Mouse (Mus musculus): ENCODE measurements around the gene Trpt1.

Gene Trpt1

DNA sequence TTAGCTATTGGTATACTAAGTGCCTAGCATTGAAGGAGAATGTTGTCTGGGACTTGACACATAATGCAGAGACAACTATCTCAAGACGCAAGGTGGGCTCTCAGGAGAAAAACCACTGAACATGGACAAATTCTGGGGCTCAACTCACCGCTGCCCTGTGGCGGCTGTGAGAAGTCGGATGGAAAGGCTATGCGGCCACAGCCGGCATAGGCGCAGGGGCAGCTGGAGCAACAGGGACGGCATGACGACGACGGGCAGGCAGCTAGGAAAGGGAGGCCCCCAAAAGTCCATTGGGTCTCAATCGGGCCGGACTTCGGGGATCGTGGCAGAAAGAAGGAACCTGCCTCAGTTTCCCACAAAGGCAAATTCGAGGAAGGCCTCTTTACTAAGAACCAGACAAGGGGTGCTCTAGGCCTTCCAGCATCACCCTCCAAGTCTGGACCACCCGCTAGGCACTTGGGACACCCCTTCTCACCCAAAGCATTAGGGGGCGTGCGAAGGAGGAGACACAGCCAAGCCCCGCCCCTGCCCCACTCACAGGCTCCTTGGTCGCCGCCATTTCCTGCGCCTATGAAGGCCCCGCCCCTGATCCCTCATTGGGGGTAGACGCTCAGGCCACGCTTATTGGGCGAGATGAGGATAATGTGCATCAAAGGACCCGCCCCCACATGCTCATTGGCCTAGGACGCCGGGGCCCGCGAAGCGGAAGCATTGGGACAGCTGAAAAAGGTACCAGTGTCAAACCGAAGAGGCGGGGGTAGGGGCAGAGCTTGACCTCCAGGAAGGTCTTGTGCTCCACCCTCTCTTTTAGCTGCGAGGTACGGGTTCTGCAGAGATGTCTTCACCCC lies 3.7 kb upstream of the Trpt1 start, which contains the start of gene Dnajc4:
TSS of gene Dnajc4 (minus strand) at position 562 of the 848 bp plus-strand sequence.
- peak; percentile 96 for DNase-seq (ENCODE audit: low read depth, low spot score)

- no peak for DNase-seq (ENCODE audit: low read depth, low spot score)
Observed at GRCm38 (mm10) chr19:6993011-6993770, 2.7 kb upstream of the Trpt1 start.

GRCm38 (mm10) chr19:6994002-6994401 lies 1.9 kb upstream of the Trpt1 start:
- no peak for DNase-seq (ENCODE audit: low read depth, low spot score)

DNA sequence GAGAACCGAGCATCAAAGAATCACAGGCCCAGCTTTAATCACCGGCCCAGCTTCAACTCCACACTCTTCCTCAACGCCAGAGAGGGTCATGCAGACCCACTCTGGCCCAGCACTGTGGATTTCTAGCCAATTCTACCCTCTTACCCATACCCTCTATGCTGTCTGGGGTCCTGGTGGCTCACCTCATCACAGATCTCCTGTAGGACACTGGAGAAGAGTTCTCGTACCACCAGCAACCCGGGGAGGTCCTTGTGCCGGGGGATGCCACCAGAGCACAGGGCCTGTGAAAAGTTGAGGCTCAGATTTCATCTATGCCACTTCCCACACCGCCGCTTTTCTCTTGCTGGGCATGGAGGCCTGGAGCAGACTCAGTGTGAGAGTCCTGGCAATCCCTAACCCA lies 1.4 kb upstream of the Trpt1 start:
- no peak for DNase-seq (ENCODE audit: low read depth, low spot score)

DNA sequence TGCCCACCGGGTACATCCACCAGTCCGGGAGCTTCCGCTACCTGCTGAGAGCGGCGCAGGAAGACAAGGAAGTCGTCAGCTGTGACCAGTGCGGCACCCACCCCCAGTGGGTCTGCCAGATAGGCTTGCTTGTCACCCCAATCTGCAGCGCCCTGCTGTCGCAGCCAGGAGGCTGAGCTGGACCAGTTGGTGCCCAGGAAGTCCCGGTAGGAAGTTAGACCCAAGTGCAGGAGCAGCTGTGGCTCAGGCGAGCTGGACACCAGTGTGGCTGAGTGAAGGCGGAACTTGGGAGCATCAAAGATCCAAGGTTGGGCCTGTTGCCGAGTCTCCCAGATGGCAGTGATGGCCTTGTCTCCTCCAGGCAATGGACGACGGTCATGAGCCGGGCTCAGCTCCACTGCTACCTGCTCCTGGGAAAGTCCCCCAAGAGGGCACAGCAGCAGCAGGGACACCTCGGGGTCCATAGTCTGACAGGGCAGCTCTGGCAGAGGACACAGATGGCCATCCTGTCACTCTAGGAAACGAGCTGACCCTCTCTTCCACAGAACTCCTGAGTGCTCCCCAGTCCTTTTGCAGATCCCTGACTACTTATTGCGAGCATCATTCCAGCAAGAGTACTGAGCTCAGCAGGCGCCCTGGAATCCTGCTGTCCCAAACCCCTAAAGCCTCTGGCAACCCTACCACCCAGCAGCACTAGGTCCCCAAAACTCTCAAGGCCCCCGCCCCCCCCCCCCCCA lies 508 bp upstream of the Trpt1 start:
- DNase-seq (ENCODE audit: low read depth, low spot score) = no peak

DNA sequence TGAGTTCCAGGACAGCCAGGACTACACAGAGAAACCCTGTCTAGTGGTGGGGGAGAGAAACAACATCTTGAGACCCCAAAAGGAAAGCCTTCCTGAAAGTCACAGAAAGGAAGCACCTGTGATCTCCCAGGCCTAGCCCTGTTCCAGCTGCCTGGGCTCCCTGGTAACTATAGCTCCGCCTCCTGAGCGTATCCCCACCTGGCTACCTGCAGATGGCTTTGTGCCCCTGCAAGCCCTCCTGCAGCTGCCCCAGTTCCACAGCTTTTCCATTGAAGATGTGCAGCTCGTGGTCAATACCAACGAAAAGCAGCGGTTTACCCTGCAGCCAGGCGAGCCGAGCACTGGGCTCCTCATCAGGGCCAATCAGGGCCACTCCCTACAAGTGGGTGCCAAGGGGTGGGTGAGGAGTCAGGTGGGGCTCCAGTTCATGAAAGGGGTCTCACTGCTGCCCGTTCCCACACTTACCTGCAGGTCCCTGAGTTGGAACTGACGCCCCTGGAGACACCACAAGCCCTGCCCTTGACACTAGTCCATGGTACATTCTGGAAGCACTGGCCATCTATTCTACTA lies 1.9 kb downstream of the Trpt1 start:
- DNase-seq (ENCODE audit: low read depth, low spot score) = no peak

DNA sequence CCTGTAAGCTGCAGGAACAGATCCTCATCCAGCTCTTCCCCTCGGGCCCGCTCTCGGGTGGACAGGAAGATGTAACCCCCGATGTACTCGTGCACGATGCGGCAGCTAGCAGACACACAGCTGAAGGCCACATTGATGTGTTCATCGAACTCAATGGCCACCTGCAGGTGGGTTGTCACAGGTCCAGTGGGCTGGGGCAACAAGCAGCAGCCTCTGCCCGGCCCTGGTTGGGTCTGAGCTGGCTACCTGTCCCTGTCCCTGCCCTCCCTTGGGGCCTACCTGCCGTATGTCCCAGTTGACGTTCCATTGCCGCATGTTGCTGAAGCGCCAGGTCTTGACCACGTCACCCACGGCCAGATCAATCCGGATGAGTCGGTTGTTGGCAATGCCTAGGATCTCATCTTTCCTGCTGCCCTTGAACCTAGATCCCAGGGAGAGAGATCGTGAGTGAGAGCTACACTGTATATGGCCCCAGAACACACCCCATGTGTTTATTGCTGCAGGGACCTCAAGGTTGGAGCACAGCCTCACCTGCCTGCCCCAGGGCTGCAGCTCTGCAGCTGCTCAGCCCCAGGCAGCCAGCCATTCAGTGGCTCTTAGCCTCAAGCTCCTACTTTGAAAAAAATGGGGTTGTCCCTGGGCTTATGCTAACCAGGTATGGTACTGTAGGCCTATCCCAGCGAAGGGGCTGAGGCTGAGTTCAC lies 3.6 kb downstream of the Trpt1 start:
- DNase-seq (ENCODE audit: low read depth, low spot score) = no peak

- DNase-seq (ENCODE audit: low read depth, low spot score) = no peak
Observed at GRCm38 (mm10) chr19:7006892-7007593, 11.1 kb downstream of the Trpt1 start.

DNA sequence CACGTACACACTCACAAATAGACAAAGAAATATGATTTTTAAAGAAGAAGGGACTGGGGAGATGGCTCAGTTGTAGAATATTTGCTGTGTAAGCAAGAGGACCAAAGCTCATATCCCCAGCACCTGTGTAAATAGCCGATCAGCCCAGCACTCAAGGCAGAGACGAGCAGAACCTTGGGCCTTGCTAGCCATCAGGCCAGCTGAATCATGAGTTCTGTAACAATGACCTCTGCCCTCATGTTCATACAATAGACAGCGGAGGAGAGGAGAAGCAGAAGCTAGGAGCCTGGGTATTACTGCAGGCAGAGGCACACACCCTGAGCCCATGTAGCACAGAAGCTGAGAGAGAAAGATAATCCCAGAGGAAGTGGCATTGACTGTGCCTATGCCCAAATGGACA lies 16.5 kb downstream of the Trpt1 start:
- no peak for DNase-seq (ENCODE audit: low read depth, low spot score)

DNA sequence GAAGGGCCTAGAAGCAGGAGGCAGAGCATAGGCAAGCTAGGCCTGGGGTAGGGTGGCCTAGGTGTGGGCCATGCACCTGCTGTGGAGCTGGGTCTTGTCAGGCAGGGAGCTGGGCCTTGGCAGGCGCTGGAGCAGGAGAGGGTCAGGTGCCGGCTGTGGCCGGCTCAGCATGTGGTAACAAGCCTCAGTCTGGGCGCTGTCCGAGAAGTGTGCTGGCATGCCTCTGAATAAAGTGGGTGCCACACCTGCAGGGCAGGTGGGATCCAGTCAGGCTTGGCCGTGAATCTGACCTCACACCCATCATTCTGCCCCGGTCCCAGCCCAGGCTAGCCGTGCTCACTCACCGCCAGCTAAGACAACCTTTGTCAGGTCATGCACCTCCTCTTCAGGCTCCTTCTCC lies 18.1 kb downstream of the Trpt1 start:
- DNase-seq (ENCODE audit: low read depth, low spot score) = no peak

DNA sequence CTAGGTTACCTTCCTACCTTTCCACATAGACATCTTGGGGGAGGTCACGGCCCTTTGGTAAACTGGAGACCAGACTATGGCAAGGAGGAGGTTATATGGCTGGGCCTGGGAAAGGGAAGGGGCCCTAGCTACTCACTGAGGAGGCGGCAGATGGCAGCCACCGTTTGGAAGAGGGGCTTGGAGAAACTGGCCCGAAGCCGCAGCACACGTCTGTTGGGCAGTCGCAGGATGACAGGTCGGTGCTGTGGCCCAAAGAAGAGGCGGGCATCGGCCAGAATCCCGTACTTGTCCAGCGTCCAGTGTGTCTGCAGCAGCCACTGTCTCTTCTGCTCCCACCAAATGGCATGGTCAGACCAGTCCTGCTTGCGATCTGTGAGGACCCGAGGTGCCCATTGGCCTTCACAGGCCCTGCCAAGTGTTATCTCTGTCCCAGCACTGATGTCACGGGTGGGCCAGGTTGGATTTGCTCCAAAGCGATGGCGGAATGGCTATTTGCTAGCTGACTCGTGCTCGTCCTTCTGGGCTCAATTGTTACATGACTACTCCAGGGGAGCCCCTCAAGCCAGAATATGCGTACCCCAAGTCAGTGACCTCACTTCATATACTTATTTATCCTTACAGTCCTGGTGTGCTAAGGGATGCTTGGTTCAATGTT lies 18.7 kb downstream of the Trpt1 start:
- no peak for DNase-seq (ENCODE audit: low read depth, low spot score)

- DNase-seq (ENCODE audit: low read depth, low spot score) = peak; percentile 61
Observed at GRCm38 (mm10) chr19:7017541-7018457, 21.9 kb downstream of the Trpt1 start.

GRCm38 (mm10) chr19:7018546-7018945 lies 22.6 kb downstream of the Trpt1 start:
- DNase-seq (ENCODE audit: low read depth, low spot score) = no peak

DNA sequence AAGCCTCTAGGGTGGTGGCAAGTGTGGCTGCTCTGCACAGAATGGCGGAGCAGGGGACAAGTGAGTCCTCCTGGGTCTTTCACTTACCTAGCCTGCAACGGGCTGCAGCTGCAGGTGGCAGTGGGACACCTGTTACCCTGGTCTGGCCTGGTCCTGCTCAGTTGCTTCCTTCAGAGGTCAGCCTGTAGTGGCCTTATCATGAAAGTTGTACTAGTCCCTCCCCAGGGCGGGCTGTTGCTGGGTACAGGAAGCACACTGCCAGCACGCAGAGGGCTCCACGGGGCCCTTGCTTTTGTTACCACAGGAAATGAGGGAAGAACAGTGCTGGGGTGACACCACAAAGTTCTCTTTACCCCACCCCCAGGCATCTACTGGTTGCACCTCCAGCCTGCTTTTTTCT lies 23.3 kb downstream of the Trpt1 start, which contains the start of gene Fermt3:
TSS of gene Fermt3 (minus strand) at position 279 of the 400 bp plus-strand sequence.
- peak; percentile 55 for DNase-seq (ENCODE audit: low read depth, low spot score)

DNA sequence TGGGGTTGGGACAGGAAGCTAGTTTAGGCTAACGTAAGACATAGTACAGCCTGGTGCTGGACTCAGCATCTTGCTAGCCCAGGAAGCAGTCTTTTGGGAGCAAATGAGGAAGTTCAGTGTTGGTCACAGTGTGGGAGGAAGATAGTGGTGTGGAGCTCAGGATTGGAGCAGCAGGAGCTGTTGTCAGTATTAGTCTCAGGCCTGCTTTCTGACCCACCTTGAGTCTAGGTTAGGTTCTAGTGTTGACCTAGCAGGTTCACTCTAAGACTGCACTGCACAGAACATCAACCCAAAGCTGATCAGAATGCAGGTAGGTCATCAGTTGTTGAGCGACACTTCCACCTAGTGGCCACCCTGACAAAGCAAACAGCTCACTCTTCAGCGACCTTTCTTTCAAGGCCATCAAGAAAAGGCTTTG lies 24.3 kb downstream of the Trpt1 start:
- DNase-seq (ENCODE audit: low read depth, low spot score) = peak; percentile 44

DNA sequence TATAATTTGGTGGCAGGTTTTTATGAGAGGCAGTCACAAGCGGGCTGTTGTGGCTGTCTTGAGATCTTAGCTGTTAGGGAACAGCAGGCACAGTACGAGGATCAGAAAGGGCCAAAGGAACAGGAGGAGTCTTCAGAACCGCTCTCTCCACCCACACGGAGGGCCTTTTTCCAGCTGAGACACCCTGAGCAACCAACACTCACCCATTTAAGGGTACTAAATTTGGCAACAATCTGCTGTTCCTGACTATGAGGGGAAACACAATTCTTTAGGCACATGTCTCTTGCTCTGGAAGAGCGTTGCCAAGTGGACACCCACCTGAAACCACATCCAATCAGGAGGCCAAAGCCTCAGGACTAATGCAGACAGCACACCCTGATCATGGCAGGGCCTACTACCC lies 33.6 kb downstream of the Trpt1 start:
- DNase-seq (ENCODE audit: low read depth, low spot score) = no peak

- no peak for DNase-seq (ENCODE audit: low read depth, low spot score)
Observed at GRCm38 (mm10) chr19:7034006-7034405, 38.1 kb downstream of the Trpt1 start.

DNA sequence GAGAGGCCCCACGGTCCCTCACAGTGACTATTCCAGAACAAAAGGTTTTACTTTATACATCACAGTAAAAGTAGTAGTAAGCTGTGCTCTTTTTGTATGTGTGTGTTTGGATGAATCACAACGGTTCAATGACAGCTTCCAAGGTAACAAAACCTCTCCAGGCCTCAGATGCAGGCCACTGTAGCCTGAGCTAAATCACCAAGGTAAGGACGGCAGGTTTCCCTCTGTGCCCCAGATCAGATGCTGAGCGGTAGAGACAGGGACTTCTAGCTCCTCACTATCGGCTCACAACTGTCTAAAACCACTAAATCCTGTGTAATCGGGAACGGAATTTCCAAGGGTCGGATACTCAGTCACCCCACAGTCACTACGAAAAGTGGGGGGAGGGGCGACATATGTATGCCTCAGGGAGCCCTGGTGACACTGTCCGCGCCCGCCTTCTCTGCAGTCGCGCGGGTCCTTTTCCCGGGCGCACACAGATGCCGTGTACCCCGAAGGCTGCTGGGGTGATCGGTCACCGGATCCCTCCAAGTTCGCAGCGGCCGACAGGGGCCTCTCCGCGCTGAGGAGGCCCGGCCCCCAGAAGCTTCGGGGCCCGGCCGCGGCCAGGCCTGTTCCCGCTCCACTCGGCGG lies 43.3 kb downstream of the Trpt1 start:
- DNase-seq (ENCODE audit: low read depth, low spot score) = peak; percentile 40
